Mouse (Mus musculus): Measurements from ENCODE around the gene Nim1k. TPM values are rescaled to one million over a fixed set of nuclear protein-coding genes. Genes with fewer than 3 reads are reported as not detected.

The Nim1k gene
- polyA plus RNA-seq, 1 experiment, result 1.8 TPM

Other genes with a start within 250 kb of the Nim1k start
- gene Ccl28, start 132.1 kb downstream of the Nim1k start, polyA plus RNA-seq (2012; rRNA removed), result 0.29 and 0.30 TPM in 2 replicates
- gene Hmgcs1, start 65.5 kb downstream of the Nim1k start, polyA plus RNA-seq (2012; rRNA removed), result 234 and 317 TPM in 2 replicates
- 27.2 and 33.4 TPM in 2 replicates for gene Zfp131, start 35.0 kb upstream of the Nim1k start, polyA plus RNA-seq (2012; rRNA removed)
- gene AF067063, start 74.3 kb upstream of the Nim1k start, polyA plus RNA-seq (2012; rRNA removed), result 0.19 and 0.23 TPM in 2 replicates
- gene D13Ertd608e, start 80.1 kb upstream of the Nim1k start, polyA plus RNA-seq (2012; rRNA removed), result not detected in 2 replicates
- not detected in 2 replicates for gene Tcstv1, start 138.9 kb upstream of the Nim1k start, polyA plus RNA-seq (2012; rRNA removed)
- not detected in 2 replicates for gene Gm21761, start 173.4 kb upstream of the Nim1k start, polyA plus RNA-seq (2012; rRNA removed)
- gene B020031M17Rik, start 194.9 kb upstream of the Nim1k start, polyA plus RNA-seq (2012; rRNA removed), result not detected in 2 replicates

All from brain, embryonic 14.5 days (tissue).